Mouse (Mus musculus): ENCODE measurements around the gene Apoc2.

DNA sequence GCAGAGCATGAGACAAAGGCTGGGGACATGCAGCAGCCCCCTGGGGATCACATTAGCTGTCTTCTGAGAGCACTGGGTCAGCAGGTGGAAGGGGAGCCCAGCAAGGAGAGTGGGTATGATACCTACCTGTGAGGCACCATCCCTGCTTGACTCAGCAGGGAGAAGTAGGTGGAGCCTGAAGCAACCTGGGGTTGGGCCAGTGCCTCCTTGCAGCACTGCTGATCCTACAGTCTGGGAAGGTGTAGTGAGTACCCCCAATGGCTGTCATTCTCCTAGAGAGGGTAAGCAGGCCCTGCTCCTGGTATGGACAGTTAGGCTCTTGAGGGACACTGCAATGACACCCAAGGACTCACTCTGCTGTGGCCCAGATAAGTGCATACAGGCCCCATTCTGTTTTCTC lies 45.5 kb downstream of the Apoc2 start:
- TF ChIP-seq POLR2A (IDR thresholded peaks at IDR 0.05; ENCODE audit: low read depth, low read length) (no peak), CTCF (IDR thresholded peaks at IDR 0.05; ENCODE audit: extremely low read depth, insufficient read depth, insufficient read length, insufficient replicate concordance) (no peak)

Data from spleen, adult 2 months (tissue).